Mouse (Mus musculus) gastrocnemius, postnatal 14 days (tissue): ENCODE results near the gene Ywhag. TPM values are rescaled to one million over a fixed set of nuclear protein-coding genes. Genes with fewer than 3 reads are reported as not detected.

Experiments
- DNase-seq: peaks from one replicate; pipeline ENCODE4 v3.0.0; 2021; ENCODE audit warnings: mixed read lengths
- intact Hi-C: fragments of 180-260 bp; cut with DNase I; formaldehyde crosslinking; loops from one replicate; pipeline ENCODE4 v1.15.1; 2025; ENCODE audit warnings: low total_unique reads
- total RNA-seq, 2 experiments: library from RNA; stranded (reverse); gene quantifications; 2 replicates each; pipeline ENCODE4 v1.2.3; 2021

Gene Ywhag
- total RNA-seq, 2 experiments from 2014 or later = 305 to 325 TPM

GRCm38 (mm10) chr5:135867637-135868593, 66.5 kb downstream of the Ywhag start:
- DNase-seq = no peak
- intact Hi-C loops = loop anchor here (5.0 to 10.0 kb wide), 2 partner anchors 253 to 1004 kb away; no protein-coding TSS in a partner anchor

- intact Hi-C loops = loop anchor here (5.0 to 10.0 kb wide), 2 partner anchors 252 to 1006 kb away; no protein-coding TSS in a partner anchor
- DNase-seq = no peak
Measured at GRCm38 (mm10) chr5:135866662-135867061, 67.8 kb downstream of the Ywhag start.

Other genes with a start within 250 kb of the Ywhag start
- 1 to 10 TPM; 3.8 to 5.2 TPM for gene Tmem120a, start 190.2 kb downstream of the Ywhag start, total RNA-seq
- not detected for gene Styxl1, start 156.2 kb downstream of the Ywhag start, total RNA-seq
- gene Mdh2, start 156.1 kb downstream of the Ywhag start, total RNA-seq = 1,000 to 10,000 TPM; 1,031 to 1,199 TPM
- not detected for gene Srrm3, start 127.7 kb downstream of the Ywhag start, total RNA-seq
- gene Hspb1, start 46.7 kb downstream of the Ywhag start, total RNA-seq = 100 to 1,000 TPM; 257 to 459 TPM
- 1 to 10 TPM in 1 of 2 experiments, under 1 TPM in 1; 0.73 to 1.6 TPM for gene Ssc4d, start 39.9 kb upstream of the Ywhag start, total RNA-seq
- gene Zp3, start 45.5 kb upstream of the Ywhag start, total RNA-seq = not detected
- 1 to 10 TPM; 6.7 to 7.5 TPM for gene Dtx2, start 60.2 kb upstream of the Ywhag start, total RNA-seq
- not detected for gene Upk3b, start 103.9 kb upstream of the Ywhag start, total RNA-seq
- under 1 TPM in 1 of 2 experiments, not detected in 1; 0.27 TPM for gene Upk3bl, start 119.9 kb upstream of the Ywhag start, total RNA-seq
- 10 to 100 TPM; 14.6 to 15.3 TPM for gene Rasa4, start 149.3 kb upstream of the Ywhag start, total RNA-seq
- 10 to 100 TPM; 52.9 to 66.0 TPM for gene Polr2j, start 182.0 kb upstream of the Ywhag start, total RNA-seq
- gene Lrwd1, start 201.5 kb upstream of the Ywhag start, total RNA-seq = 1 to 10 TPM; 4.0 to 4.3 TPM
- gene Alkbh4, start 201.5 kb upstream of the Ywhag start, total RNA-seq = 1 to 10 TPM; 4.4 to 5.1 TPM
- gene Orai2, start 236.1 kb upstream of the Ywhag start, total RNA-seq = 1 to 10 TPM; 2.7 to 3.2 TPM